Mouse (Mus musculus) CD4-positive naive resting alpha-beta T cell, adult 76 days (primary cell): Measurements from ENCODE around the gene Rtl6. TPM values are rescaled to one million over a fixed set of nuclear protein-coding genes. Genes with fewer than 3 reads are reported as not detected.

ENCODE experiments used
- total RNA-seq: library from RNA; stranded (reverse); gene quantifications from one replicate; pipeline ENCODE4 v1.2.4, GENCODE M21; 2023

The Rtl6 gene
- 5.8 TPM for total RNA-seq

GRCm38 (mm10) chr15:84557189-84557921, at the start of gene Rtl6:
Gene Rtl6 (minus strand): TSS chr15:84557823.

Other genes with a start within 250 kb of the Rtl6 start
- gene Parvg, start 233.8 kb downstream of the Rtl6 start, total RNA-seq, result 78.6 TPM
- gene Shisal1, start 110.7 kb downstream of the Rtl6 start, total RNA-seq, result not detected
- 4.2 TPM for gene Prr5, start 111.8 kb upstream of the Rtl6 start, total RNA-seq
- 0.38 TPM for gene Arhgap8, start 162.2 kb upstream of the Rtl6 start, total RNA-seq